Mouse (Mus musculus): Measurements from ENCODE around the gene Il18. TPM values are rescaled to one million over a fixed set of nuclear protein-coding genes. Genes with fewer than 3 reads are reported as not detected.
"Not testable (repeated sequence)": the region's sequence is repeated elsewhere in the genome, so short reads cannot be mapped to it uniquely, and the experiment has no call there.

The Il18 gene
- total RNA-seq, 2 experiments from 2014 or later, result 24.4 to 26.7 TPM

GRCm38 (mm10) chr9:50603998-50604324 lies 49.3 kb downstream of the Il18 start:
- DNase-seq, result no peak

GRCm38 (mm10) chr9:50604338-50604737 lies 49.7 kb downstream of the Il18 start:
- no peak for DNase-seq

GRCm38 (mm10) chr9:50612115-50612514 lies 57.5 kb downstream of the Il18 start:
- no peak for DNase-seq

GRCm38 (mm10) chr9:50616161-50616560 lies 61.5 kb downstream of the Il18 start:
- DNase-seq, result no peak

GRCm38 (mm10) chr9:50616766-50617603 lies 62.4 kb downstream of the Il18 start, which contains the start of the genes Pih1d2 and Nkapd1:
Gene Pih1d2 (plus strand): TSS chr9:50617321.
Gene Nkapd1 (minus strand): TSS chr9:50617464.
- peak; percentile 88 to 89 for DNase-seq

- no peak for DNase-seq
These were observed 63.2 kb downstream of the Il18 start for GRCm38 (mm10) chr9:50617794-50618330.

GRCm38 (mm10) chr9:50630903-50631302 lies 76.3 kb downstream of the Il18 start:
- not testable (repeated sequence) for DNase-seq

Other genes with a start within 250 kb of the Il18 start
- 100 to 1,000 TPM; 391 to 394 TPM for gene Rpl10-ps3, start 209.9 kb upstream of the Il18 start, total RNA-seq (2021)
- gene Plet1, start 60.3 kb upstream of the Il18 start, total RNA-seq (2021), result not detected
- 10 to 100 TPM; 34.4 to 39.3 TPM for gene Pts, start 26.1 kb upstream of the Il18 start, total RNA-seq (2021)
- 1 to 10 TPM; 2.7 to 4.0 TPM for gene Bco2, start 354 bp downstream of the Il18 start, total RNA-seq (2021)
- not detected for gene Tex12, start 6.5 kb downstream of the Il18 start, total RNA-seq (2021)
- 100 to 1,000 TPM; 114 to 116 TPM for gene Sdhd, start 49.0 kb downstream of the Il18 start, total RNA-seq (2021)
- 100 to 1,000 TPM; 238 to 241 TPM for gene Timm8b, start 49.1 kb downstream of the Il18 start, total RNA-seq (2021)
- gene Pih1d2, start 62.5 kb downstream of the Il18 start, total RNA-seq (2021), result 1 to 10 TPM; 2.2 to 3.0 TPM
- 10 to 100 TPM; 18.3 to 22.7 TPM for gene Nkapd1, start 62.6 kb downstream of the Il18 start, total RNA-seq (2021)
- 100 to 1,000 TPM; 134 to 144 TPM for gene Dlat, start 105.0 kb downstream of the Il18 start, total RNA-seq (2021)
- 10 to 100 TPM; 83.8 to 97.1 TPM for gene Dixdc1, start 184.7 kb downstream of the Il18 start, total RNA-seq (2021)
- 1 to 10 TPM in 1 of 2 experiments, under 1 TPM in 1; 0.67 to 1.6 TPM for gene 2310030G06Rik, start 191.7 kb downstream of the Il18 start, total RNA-seq (2021)
- 100 to 1,000 TPM; 153 to 161 TPM for gene Cryab, start 196.5 kb downstream of the Il18 start, total RNA-seq (2021)
- gene Hspb2, start 197.5 kb downstream of the Il18 start, total RNA-seq (2021), result 1 to 10 TPM in 1 of 2 experiments, under 1 TPM in 1; 0.95 to 1.2 TPM
- gene Fdxacb1, start 213.4 kb downstream of the Il18 start, total RNA-seq (2021), result 1 to 10 TPM; 5.4 to 6.4 TPM
- gene Alg9, start 220.2 kb downstream of the Il18 start, total RNA-seq (2021), result 10 to 100 TPM; 27.3 to 31.9 TPM
- gene 1110032A03Rik, start 220.7 kb downstream of the Il18 start, total RNA-seq (2021), result 10 to 100 TPM; 24.3 to 29.0 TPM

Data from layer of hippocampus, postnatal 36 days (tissue).